Mouse (Mus musculus): ENCODE measurements at regions not wholly inside any gene's neighbourhood (a gene's known extent, or its start where the extent isn't known, plus 50 kb on each side); places are given as distances from the start of the nearest gene placed in this dataset.

DNA sequence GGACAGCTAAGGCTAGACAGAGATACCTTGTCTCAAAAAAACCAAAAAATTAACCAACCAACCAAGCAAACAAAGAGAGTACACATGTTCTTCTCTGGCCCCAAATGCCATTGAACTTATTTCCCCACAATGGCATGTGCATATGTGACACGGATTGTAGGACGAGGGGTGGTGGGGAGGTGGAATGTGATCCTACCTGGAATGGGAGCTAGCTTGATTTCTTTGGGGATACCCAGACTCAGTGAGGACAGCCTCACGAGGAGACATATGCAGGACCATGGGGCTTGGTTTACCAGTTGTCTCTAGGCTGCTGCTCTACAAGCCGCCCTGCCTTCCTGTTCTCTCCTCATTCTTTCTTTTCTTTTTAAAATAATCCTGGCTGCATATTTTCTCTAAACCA, 55.9 kb upstream of the Slc25a33 start:
- Histone ChIP-seq H3K4me2 (ENCODE audit: low read length) (no peak overlapping the region), H3K9ac (replicated peaks; ENCODE audit: low read depth, low read length) (no peak overlapping the region), H3K27ac (ENCODE audit: low read length) (no peak overlapping the region), H3K4me3 (replicated peaks; ENCODE audit: low read length) (no peak overlapping the region), H3K36me3 (ENCODE audit: control insufficient read depth, insufficient read depth) (no peaks in the 10 kb centered on the region), H3K9me3 (ENCODE audit: control insufficient read depth, low read length) (no peaks in the 10 kb centered on the region), H3K4me1 (replicated peaks; ENCODE audit: control insufficient read depth, insufficient read depth, low read length) (no peaks in the 10 kb centered on the region), H3K27me3 (replicated peaks; ENCODE audit: control insufficient read depth, insufficient read depth, low read length) (no peaks in the 10 kb centered on the region)
- 90% methylated on average over 4 of the region's 4 CpGs for WGBS
- no peak for ATAC-seq

DNA sequence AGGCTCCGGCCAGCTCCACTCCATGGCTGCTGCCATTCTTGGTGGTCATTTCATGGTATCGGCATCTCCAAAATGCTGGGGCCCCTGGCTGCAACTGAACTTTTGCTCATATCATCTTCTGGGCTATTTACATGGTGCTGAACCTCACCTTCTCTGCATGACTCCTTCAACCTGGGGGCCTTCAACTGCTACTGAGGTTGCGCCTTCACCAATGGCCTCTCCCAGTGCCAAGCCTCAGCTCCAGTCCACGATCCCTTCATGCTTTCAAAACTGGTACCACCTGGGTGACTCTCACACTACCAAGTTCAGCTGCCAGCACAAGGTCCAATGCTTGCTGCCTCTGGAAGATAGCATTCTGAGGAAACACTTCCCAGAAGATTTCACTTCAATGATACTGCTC, 53.7 kb upstream of the Slc25a33 start:
- H3K9me3 ChIP-seq (ENCODE audit: control insufficient read depth, low read length), result no peaks in the 10 kb centered on the region
- no peak overlapping the region for H3K27ac ChIP-seq (ENCODE audit: low read length)
- H3K4me1 ChIP-seq (replicated peaks; ENCODE audit: control insufficient read depth, insufficient read depth, low read length), result no peaks in the 10 kb centered on the region
- no peaks in the 10 kb centered on the region for H3K36me3 ChIP-seq (ENCODE audit: control insufficient read depth, insufficient read depth)
- H3K4me2 ChIP-seq (ENCODE audit: low read length), result no peak overlapping the region
- no peaks in the 10 kb centered on the region for H3K27me3 ChIP-seq (replicated peaks; ENCODE audit: control insufficient read depth, insufficient read depth, low read length)
- H3K9ac ChIP-seq (replicated peaks; ENCODE audit: low read depth, low read length), result no peak overlapping the region
- ATAC-seq, result no peak
- 95% methylated on average over 4 of the region's 4 CpGs for WGBS
- H3K4me3 ChIP-seq (replicated peaks; ENCODE audit: low read length), result no peak overlapping the region
